Mouse (Mus musculus) B cell, adult 2 months (primary cell): ENCODE measurements around the gene Shisal2b.

Source experiments
- DNase-seq, 2 experiments: peaks; one replicate each; pipeline ENCODE4 v3.0.0; 2022

Gene Shisal2b

DNA sequence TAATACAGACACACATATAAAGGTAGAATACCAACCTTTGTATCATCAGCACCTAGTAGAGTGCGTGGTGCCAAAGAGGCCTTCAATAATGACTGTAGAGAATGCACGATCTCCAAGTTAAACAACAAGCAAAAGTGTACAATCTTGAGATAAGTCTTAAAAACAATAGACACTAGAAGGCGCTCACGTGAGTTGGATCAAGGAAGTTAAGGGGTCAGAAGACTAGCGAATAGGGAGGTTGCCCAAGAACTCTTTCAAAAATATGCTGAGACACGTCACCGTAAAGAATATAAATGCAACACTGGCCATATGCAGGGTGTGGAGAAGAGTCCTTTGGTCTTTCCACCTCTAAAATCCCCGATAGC, 47.4 kb downstream of the Shisal2b start:
- DNase-seq: no peak

GRCm38 (mm10) chr13:104805681-104806080, 58.0 kb downstream of the Shisal2b start:
- DNase-seq: no peak

GRCm38 (mm10) chr13:104799566-104800182, 64.0 kb downstream of the Shisal2b start:
- DNase-seq: no peak

DNA sequence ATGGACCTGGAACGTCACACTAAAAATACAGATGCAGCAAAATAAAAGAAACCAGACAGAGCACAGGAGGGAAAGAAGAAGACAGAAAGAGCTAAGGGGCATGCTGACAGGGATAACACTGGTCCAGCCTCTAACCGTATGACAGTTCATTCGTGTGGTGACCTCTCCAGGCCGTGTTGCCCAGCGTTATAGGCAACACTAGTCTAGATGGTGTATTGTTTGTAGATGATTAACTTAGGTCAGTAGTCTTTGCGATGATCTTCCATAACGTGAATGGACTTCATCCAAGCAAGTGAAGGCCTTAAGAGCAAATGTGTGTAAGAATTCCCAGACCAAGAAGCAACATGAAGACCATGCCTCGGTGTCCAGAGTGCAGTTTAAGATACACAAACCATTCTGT, 64.6 kb downstream of the Shisal2b start:
- no peak for DNase-seq
